Mouse (Mus musculus): ENCODE results near the gene Tas2r136. TPM values are rescaled to one million over a fixed set of nuclear protein-coding genes. Genes with fewer than 3 reads are reported as not detected.

Tas2r136 gene
- not detected in 2 replicates for polyA plus RNA-seq (2012; rRNA removed)

DNA sequence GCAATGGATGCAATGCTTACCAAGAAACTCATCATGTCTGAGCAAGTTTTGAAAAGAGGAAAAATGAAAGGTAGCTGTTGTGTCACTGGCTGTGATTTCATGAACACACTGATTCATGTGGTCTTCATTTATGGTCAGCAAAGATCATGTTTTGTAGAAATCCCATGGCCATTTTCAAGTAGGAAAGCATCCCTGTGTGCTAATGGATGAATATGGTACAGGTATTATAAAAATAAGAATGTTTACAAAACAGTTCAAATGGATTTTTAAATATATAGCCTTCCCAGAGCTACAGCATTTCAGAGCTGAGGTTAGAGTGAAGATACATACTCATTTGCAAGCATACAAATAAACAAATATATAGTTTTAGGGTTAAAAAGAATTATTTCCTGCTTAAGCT, at the start of gene Tas2r136:
Tas2r136 (minus strand) TSS at position 101 of the 400 bp plus-strand sequence.

DNA sequence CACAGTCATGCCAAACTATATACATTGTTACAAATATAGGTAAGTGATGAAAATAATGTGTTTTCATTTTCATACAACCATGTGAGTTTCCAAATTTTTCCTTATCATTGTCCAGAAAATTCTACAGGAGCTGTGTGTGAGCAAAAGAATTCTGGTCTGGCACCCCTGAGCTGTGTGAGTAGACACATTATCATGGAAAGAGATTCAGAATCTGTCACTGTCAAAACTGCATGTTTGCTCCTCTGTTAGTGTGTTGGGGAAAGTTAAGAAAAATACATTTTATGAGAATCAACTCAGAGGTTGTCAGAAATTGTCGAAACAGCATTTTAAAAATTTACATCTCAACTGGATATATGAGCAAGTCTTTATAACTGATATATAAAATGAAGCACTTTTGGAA, 24.6 kb upstream of the Tas2r136 start, which contains the start of gene Tas2r117:
Tas2r117 (plus strand) TSS at position 301 of the 400 bp plus-strand sequence.

DNA sequence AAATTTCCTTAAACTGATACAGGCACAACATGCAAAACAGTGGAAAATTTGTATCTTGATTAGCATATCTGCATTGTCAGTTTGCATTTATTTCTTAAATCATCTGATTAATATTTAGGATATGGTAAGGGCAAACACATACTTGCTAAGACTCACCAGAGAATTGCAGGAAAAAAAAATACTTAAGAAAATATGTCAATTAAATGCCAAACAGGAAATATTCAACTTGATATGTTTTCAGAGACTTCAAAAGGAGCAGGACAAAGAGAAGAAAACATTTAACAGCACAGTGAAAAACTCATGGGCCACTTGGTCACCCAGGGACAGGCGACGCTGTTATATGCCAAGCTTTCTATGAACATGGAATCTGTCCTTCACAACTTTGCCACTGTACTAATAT, 16.1 kb downstream of the Tas2r136 start, which contains the start of gene Tas2r102:
Tas2r102 (plus strand) TSS at position 301 of the 400 bp plus-strand sequence.

DNA sequence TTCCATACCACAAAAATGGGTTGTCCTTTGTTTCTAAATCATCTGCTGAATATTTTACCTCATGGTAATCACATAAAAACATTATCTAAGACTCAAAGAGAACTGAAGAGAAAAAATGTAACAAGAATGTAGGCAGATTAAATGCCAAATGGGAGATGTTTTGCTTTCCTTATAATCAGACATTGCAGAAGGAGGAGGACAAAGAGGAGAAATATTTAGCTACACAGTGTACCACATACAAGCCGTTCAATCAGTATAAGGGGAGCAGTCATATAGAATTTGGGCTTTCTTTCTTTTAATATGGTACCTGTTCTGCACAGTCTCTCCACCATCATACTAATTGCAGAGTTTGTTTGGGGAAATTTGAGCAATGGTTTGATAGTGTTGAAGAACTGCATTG, 23.5 kb downstream of the Tas2r136 start, which contains the start of gene Tas2r124:
Tas2r124 (plus strand) TSS at position 301 of the 400 bp plus-strand sequence.

DNA sequence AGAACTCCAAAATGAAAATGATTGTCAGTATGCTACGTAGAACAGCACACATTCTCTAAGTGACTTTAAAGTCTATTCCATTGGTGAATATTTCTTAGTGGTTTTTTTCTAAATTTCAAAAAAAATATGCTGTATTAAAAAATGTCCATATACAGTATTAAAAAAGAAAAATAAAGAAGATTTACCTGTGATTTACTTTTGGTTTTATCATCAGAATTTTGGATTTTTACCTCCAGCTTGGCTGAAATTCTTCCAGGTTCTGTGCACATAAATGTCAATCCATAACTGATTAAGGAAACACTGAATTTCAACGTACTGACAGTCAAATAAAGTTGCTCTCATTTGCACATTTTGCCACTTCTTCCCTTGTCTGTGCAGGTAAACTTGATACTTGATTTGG, 40.0 kb downstream of the Tas2r136 start, which contains the start of gene Tas2r115:
Tas2r115 (minus strand) TSS at position 101 of the 400 bp plus-strand sequence.

Other genes starting within 250 kb of the Tas2r136 start
- not detected in 2 replicates for gene Prh1, start 208.4 kb downstream of the Tas2r136 start, polyA plus RNA-seq (2012; rRNA removed)
- not detected in 2 replicates for gene Prp2, start 182.2 kb downstream of the Tas2r136 start, polyA plus RNA-seq (2012; rRNA removed)
- not detected in 2 replicates for gene A630073D07Rik, start 126.6 kb downstream of the Tas2r136 start, polyA plus RNA-seq (2012; rRNA removed)
- not detected in 2 replicates for gene Tas2r120, start 121.2 kb downstream of the Tas2r136 start, polyA plus RNA-seq (2012; rRNA removed)
- not detected in 2 replicates for gene Tas2r121, start 77.2 kb downstream of the Tas2r136 start, polyA plus RNA-seq (2012; rRNA removed)
- gene Tas2r122, start 66.2 kb downstream of the Tas2r136 start, polyA plus RNA-seq (2012; rRNA removed): not detected in 2 replicates
- not detected in 2 replicates for gene Tas2r115, start 40.1 kb downstream of the Tas2r136 start, polyA plus RNA-seq (2012; rRNA removed)
- not detected in 2 replicates for gene Tas2r124, start 23.4 kb downstream of the Tas2r136 start, polyA plus RNA-seq (2012; rRNA removed)
- gene Tas2r102, start 16.0 kb downstream of the Tas2r136 start, polyA plus RNA-seq (2012; rRNA removed): not detected in 2 replicates
- gene Tas2r117, start 24.7 kb upstream of the Tas2r136 start, polyA plus RNA-seq (2012; rRNA removed): not detected in 2 replicates
- not detected in 2 replicates for gene Tas2r123, start 69.0 kb upstream of the Tas2r136 start, polyA plus RNA-seq (2012; rRNA removed)
- gene Tas2r116, start 77.3 kb upstream of the Tas2r136 start, polyA plus RNA-seq (2012; rRNA removed): not detected in 2 replicates
- not detected in 2 replicates for gene Tas2r110, start 89.8 kb upstream of the Tas2r136 start, polyA plus RNA-seq (2012; rRNA removed)
- not detected in 2 replicates for gene Tas2r113, start 114.8 kb upstream of the Tas2r136 start, polyA plus RNA-seq (2012; rRNA removed)
- not detected in 2 replicates for gene Tas2r125, start 131.5 kb upstream of the Tas2r136 start, polyA plus RNA-seq (2012; rRNA removed)
- gene Tas2r129, start 172.9 kb upstream of the Tas2r136 start, polyA plus RNA-seq (2012; rRNA removed): not detected in 2 replicates
- gene Tas2r131, start 179.8 kb upstream of the Tas2r136 start, polyA plus RNA-seq (2012; rRNA removed): not detected in 2 replicates
- not detected in 2 replicates for gene Tas2r109, start 202.8 kb upstream of the Tas2r136 start, polyA plus RNA-seq (2012; rRNA removed)

All from central nervous system, embryonic 18 days (tissue).